Mouse (Mus musculus) myocyte (in vitro differentiated cells): ENCODE measurements around the gene Chd3. TPM values are rescaled to one million over a fixed set of nuclear protein-coding genes. Genes with fewer than 3 reads are reported as not detected.
"Not testable (repeated sequence)": the region's sequence is repeated elsewhere in the genome, so short reads cannot be mapped to it uniquely, and the experiment has no call there.

Experiments
- H3K27me3 ChIP-seq: one replicate; pipeline ENCODE4 v1.6.1; 2011; ENCODE audit not compliant: control insufficient read depth, insufficient read depth, insufficient read length
- H3K36me3 ChIP-seq: one replicate; pipeline ENCODE4 v1.6.1; 2011; ENCODE audit not compliant: control insufficient read depth, insufficient read depth
- H3K4me2 ChIP-seq: one replicate; pipeline ENCODE4 v1.6.1; 2011; ENCODE audit warnings: low read depth, control low read depth
- H3K4me3 ChIP-seq: one replicate; pipeline ENCODE4 v1.5.1; 2011; ENCODE audit warnings: mild to moderate bottlenecking, control low read depth, moderate library complexity
- H3K79me2 ChIP-seq: one replicate; pipeline ENCODE4 v1.6.1; 2011; ENCODE audit not compliant: control insufficient read depth, insufficient read depth
- H3ac ChIP-seq: one replicate; pipeline ENCODE4 v1.6.1; 2011; ENCODE audit not compliant: control insufficient read depth, insufficient read length
- CEBPB ChIP-seq: IDR thresholded peaks from 2 replicates; pipeline ENCODE4 v1.6.1; 2011; ENCODE audit warnings: mild to moderate bottlenecking, moderate library complexity; ENCODE audit not compliant: poor library complexity, insufficient read depth, severe bottlenecking
- E2F4 ChIP-seq: IDR thresholded peaks from one replicate; pipeline ENCODE4 v1.6.1; 2011; ENCODE audit warnings: mild to moderate bottlenecking, control low read depth, moderate library complexity; ENCODE audit not compliant: insufficient read depth
- MAX ChIP-seq: IDR thresholded peaks from one replicate; pipeline ENCODE4 v1.6.1; 2011; ENCODE audit warnings: low read depth, mild to moderate bottlenecking, control low read depth
- MYOD1 ChIP-seq, 3 experiments: IDR thresholded peaks; one replicate each; pipeline ENCODE4 v1.6.1; 2011; ENCODE audit warnings: control low read depth in 2 of 3, low read depth in 2 of 3, mild to moderate bottlenecking in 2 of 3, moderate library complexity in 1 of 3; ENCODE audit not compliant: insufficient read length in 2 of 3, control insufficient read depth in 1 of 3
- MYOG ChIP-seq, 3 experiments: IDR thresholded peaks; one replicate each; pipeline ENCODE4 v1.6.1; 2011; ENCODE audit warnings: control low read depth in 2 of 3, low read depth in 2 of 3, mild to moderate bottlenecking in 2 of 3; ENCODE audit not compliant: insufficient read length in 2 of 3, control insufficient read depth in 1 of 3, insufficient read depth in 1 of 3
- POLR2A ChIP-seq: IDR thresholded peaks from one replicate; pipeline ENCODE4 v1.6.1; 2011; ENCODE audit warnings: low read depth, mild to moderate bottlenecking, control low read depth, moderate library complexity; ENCODE audit not compliant: insufficient read length
- POLR2AphosphoS2 ChIP-seq: IDR thresholded peaks from one replicate; pipeline ENCODE4 v1.6.1; 2011; ENCODE audit warnings: low read depth, control low read depth; ENCODE audit not compliant: insufficient read length
- REST ChIP-seq: IDR thresholded peaks from one replicate; pipeline ENCODE4 v1.6.1; 2011; ENCODE audit warnings: mild to moderate bottlenecking, control low read depth, moderate library complexity; ENCODE audit not compliant: insufficient read depth, insufficient read length
- SRF ChIP-seq: IDR thresholded peaks from one replicate; pipeline ENCODE4 v1.6.1; 2011; ENCODE audit warnings: low read depth; ENCODE audit not compliant: control insufficient read depth, insufficient read length
- TCF12 ChIP-seq: IDR thresholded peaks from one replicate; pipeline ENCODE4 v1.6.1; 2011; ENCODE audit warnings: mild to moderate bottlenecking, control low read depth; ENCODE audit not compliant: poor library complexity, insufficient read depth, severe bottlenecking
- TCF3 ChIP-seq: IDR thresholded peaks from one replicate; pipeline ENCODE4 v1.6.1; 2011; ENCODE audit warnings: low read depth, control low read depth; ENCODE audit not compliant: insufficient read length
- USF1 ChIP-seq: IDR thresholded peaks from one replicate; pipeline ENCODE4 v1.6.1; 2011; ENCODE audit warnings: low read depth, mild to moderate bottlenecking, control low read depth, moderate library complexity
- polyA plus RNA-seq: library from polyadenylated mRNA; unstranded; fragments of >200 nt; fragmentation: generic; extraction: Trizol; gene quantifications from one replicate; pipeline ENCODE4 v1.2.1, GENCODE M21; 2012; ENCODE audit warnings: missing spikeins

Chd3 gene
- polyA plus RNA-seq, 1 experiment, result 148 TPM

DNA sequence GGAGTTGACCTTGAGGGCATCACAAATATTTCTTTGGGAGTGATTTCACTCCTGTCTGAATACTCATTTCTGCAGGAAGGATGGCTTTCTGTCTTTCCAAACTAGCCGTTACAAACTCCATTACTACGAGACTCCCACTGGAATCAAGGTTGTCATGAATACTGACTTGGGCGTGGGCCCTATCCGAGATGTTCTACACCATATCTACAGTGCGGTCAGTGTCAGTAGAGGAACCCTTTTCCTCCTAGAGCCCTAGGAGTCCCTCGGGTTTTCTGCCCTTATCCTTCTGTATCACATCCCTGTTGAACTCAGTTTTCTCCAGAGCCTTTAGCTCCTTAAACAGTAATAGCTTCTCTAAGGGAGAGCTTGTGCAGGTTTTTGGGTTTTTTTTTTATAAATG lies 44.5 kb downstream of the Chd3 start:
- TF ChIP-seq CEBPB (no peak), TCF12 (no peak), MAX (no peak), MYOD1 (IDR thresholded peaks at IDR 0.05; ENCODE audit: control insufficient read depth in 1 of 3, insufficient read length in 2 of 3, low read depth in 2 of 3) (no peak), SRF (no peak), POLR2A (no peak), POLR2AphosphoS2 (no peak), E2F4 (no peak), USF1 (no peak), TCF3 (no peak), REST (no peak), MYOG (IDR thresholded peaks at IDR 0.05; ENCODE audit: control insufficient read depth in 1 of 3, insufficient read depth in 1 of 3, insufficient read length in 2 of 3, low read depth in 2 of 3) (no peak)
- Histone ChIP-seq H3K4me3 (peak overlapping the region; percentile 56), H3K79me2 (peaks cover 11% of the 10 kb centered on the region), H3K4me2 (peak overlapping the region; percentile 85), H3K36me3 (no peaks in the 10 kb centered on the region), H3K27me3 (no peaks in the 10 kb centered on the region), H3ac (peak overlapping the region; percentile 10)

GRCm38 (mm10) chr11:69323667-69324111 lies 45.5 kb downstream of the Chd3 start, which contains the start of the genes Cntrob and Trappc1:
Cntrob (minus strand) TSS chr11:69323775.
Trappc1 (plus strand) TSS chr11:69323980.
- TF ChIP-seq POLR2AphosphoS2 (peak; percentile 97), E2F4 (peak; percentile 74), CEBPB (peak; percentile 62), MYOD1 (IDR thresholded peaks at IDR 0.05; ENCODE audit: control insufficient read depth in 1 of 3, insufficient read length in 2 of 3, low read depth in 2 of 3) (peak in 1 of 3 experiments; percentile 0), TCF3 (no peak), POLR2A (peak; percentile 94), USF1 (no peak), MAX (no peak), REST (no peak), SRF (peak; percentile 41), MYOG (IDR thresholded peaks at IDR 0.05; ENCODE audit: control insufficient read depth in 1 of 3, insufficient read depth in 1 of 3, insufficient read length in 2 of 3, low read depth in 2 of 3) (no peak), TCF12 (no peak)
- H3ac ChIP-seq, result peak within 1 kb of the TSS; percentile 10
- H3K4me3 ChIP-seq, result peak within 1 kb of the TSS; percentile 56
- H3K36me3 ChIP-seq, result no peaks in the 10 kb centered on the region
- peak within 1 kb of the TSS; percentile 85 for H3K4me2 ChIP-seq
- peaks cover 11% of the 10 kb centered on the region for H3K79me2 ChIP-seq
- H3K27me3 ChIP-seq, result no peaks in the 10 kb centered on the region

DNA sequence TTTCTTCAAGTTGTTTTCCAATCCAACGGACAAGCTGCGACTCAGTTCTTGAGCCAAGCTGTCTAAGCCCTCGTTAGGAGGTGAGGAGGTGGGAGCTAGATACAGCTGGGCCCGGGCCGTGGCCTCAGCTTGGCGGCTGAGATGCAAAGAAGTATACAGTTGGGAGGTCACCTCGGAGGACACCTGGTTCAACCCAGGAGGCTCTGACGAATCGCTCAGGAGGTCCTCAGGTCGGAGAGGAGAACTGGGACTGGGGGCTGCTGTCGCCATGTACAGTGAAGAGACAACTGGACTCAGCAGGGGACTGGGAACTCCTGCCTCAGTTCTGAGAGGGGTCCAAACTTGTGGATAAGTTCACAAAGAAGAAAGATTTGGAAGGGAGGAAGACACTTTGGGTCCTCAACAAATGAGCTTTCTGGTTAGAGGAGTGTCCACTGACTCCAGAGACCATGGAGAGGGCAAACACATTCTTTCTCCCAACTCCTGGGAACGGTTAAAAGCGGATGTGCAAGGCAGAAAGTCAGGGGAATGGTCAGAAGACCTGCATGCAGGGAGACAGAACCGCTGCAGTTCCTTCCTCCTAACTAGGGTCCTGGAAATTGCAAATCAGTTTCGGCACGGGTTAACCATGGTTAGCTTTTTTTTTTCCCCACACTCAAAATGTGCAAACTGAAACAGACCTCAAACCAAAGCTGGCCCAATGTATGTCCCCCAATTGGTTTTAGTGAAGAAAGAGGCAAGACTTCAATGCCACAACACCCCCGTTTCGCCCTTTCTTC lies 46.3 kb downstream of the Chd3 start:
- peak overlapping the region; percentile 75 for H3K4me2 ChIP-seq
- H3K36me3 ChIP-seq, result peaks cover 6% of the 10 kb centered on the region
- no peak overlapping the region for H3ac ChIP-seq
- H3K4me3 ChIP-seq, result peak overlapping the region; percentile 56
- H3K27me3 ChIP-seq, result no peaks in the 10 kb centered on the region
- TF ChIP-seq POLR2A, result no peak
- no peak for TF ChIP-seq REST
- no peak for TF ChIP-seq MYOG (IDR thresholded peaks at IDR 0.05; ENCODE audit: control insufficient read depth in 1 of 3, insufficient read depth in 1 of 3, insufficient read length in 2 of 3, low read depth in 2 of 3)
- TF ChIP-seq TCF3, result no peak
- TF ChIP-seq USF1, result no peak
- TF ChIP-seq SRF, result no peak
- TF ChIP-seq E2F4, result no peak
- peaks cover 11% of the 10 kb centered on the region for H3K79me2 ChIP-seq

DNA sequence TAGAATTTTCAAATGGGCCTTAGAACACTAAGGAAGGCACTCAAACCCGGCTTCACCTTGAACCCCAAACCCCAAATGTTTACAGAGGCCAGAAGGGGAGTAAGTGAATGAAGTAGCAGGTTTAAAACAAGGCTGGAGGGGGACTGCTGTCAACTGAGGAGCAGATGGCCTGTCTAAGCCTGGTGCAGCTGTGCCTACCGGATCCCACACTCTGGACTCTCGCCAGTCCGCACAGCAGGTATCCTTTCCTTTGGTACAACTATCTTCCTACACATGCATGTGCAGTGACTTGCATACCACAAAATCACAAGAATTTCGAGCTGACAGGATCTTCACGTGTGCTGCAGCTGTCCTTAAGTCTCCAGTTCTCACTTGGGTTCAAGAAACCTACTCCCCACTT lies 47.2 kb downstream of the Chd3 start:
- Histone ChIP-seq H3K36me3 (peaks cover 11% of the 10 kb centered on the region), H3K4me2 (peak overlapping the region; percentile 75), H3ac (no peak overlapping the region), H3K79me2 (peaks cover 11% of the 10 kb centered on the region), H3K4me3 (peak overlapping the region; percentile 56), H3K27me3 (no peaks in the 10 kb centered on the region)
- TF ChIP-seq REST (no peak), TCF3 (peak; percentile 84), CEBPB (no peak), MYOD1 (IDR thresholded peaks at IDR 0.05; ENCODE audit: control insufficient read depth in 1 of 3, insufficient read length in 2 of 3, low read depth in 2 of 3) (peak in 2 of 3 experiments; percentile 95 to 97), MYOG (IDR thresholded peaks at IDR 0.05; ENCODE audit: control insufficient read depth in 1 of 3, insufficient read depth in 1 of 3, insufficient read length in 2 of 3, low read depth in 2 of 3) (peak; percentile 42 to 98 (median 90))

- Histone ChIP-seq H3K36me3 (peaks cover 11% of the 10 kb centered on the region), H3K4me2 (peak overlapping the region; percentile 75), H3ac (no peak overlapping the region), H3K4me3 (no peak overlapping the region), H3K79me2 (peaks cover 11% of the 10 kb centered on the region), H3K27me3 (no peaks in the 10 kb centered on the region)
- no peak for TF ChIP-seq POLR2A
- no peak for TF ChIP-seq POLR2AphosphoS2
- TF ChIP-seq TCF3, result no peak
- no peak for TF ChIP-seq USF1
- no peak for TF ChIP-seq E2F4
- TF ChIP-seq CEBPB, result no peak
- no peak for TF ChIP-seq MYOD1 (IDR thresholded peaks at IDR 0.05; ENCODE audit: control insufficient read depth in 1 of 3, insufficient read length in 2 of 3, low read depth in 2 of 3)
- TF ChIP-seq MYOG (IDR thresholded peaks at IDR 0.05; ENCODE audit: control insufficient read depth in 1 of 3, insufficient read depth in 1 of 3, insufficient read length in 2 of 3, low read depth in 2 of 3), result no peak
Measured at GRCm38 (mm10) chr11:69321580-69321979, 47.6 kb downstream of the Chd3 start.

DNA sequence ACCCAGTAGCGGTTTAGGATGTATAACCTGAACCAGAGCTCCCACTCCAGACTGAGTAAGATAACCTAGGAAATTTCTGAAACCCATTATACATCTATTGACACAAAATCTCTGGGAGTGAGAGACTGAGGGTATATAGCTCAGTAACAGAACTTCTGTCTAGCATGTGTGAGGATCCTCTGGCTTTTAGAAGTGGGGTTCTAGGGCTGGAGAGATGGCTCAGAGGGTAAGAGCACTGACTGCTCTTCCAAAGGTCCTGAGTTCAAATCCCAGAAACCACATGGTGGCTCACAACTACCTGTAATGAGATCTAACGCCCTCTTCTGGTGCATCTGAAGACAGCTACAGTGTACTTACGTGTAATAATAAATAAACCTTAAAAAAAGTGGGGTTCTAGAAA lies 51.2 kb downstream of the Chd3 start:
- H3ac ChIP-seq, H3K4me3 ChIP-seq, H3K27me3 ChIP-seq, H3K4me2 ChIP-seq, H3K79me2 ChIP-seq: not testable (repeated sequence)
- peaks cover 11% of the 10 kb centered on the region for H3K36me3 ChIP-seq
